Mouse (Mus musculus) embryonic facial prominence, embryonic 14.5 days (tissue): ENCODE measurements around the gene Prkcz. TPM values are rescaled to one million over a fixed set of nuclear protein-coding genes. Genes with fewer than 3 reads are reported as not detected.

Experiments used
- ATAC-seq: fragments of 200-750 bp; cut with Nextera tagmentation; 2 replicates; pipeline ENCODE4 v1.8.0; 2017; ENCODE audit warnings: low read depth, moderate number of reproducible peaks, moderate TSS enrichment
- DNase-seq: peaks from one replicate; pipeline ENCODE4 v3.0.0-alpha.2; 2015; ENCODE audit warnings: low spot score
- H3K27ac ChIP-seq: fragments of 300-500 bp; sonication (generic); replicated peaks from 2 replicates; pipeline ENCODE4 v1.5.1; 2014; ENCODE audit warnings: low read depth, mild to moderate bottlenecking, low read length, moderate library complexity
- H3K27me3 ChIP-seq: fragments of 300-500 bp; sonication (generic); replicated peaks from 2 replicates; pipeline ENCODE4 v1.6.1; 2014; ENCODE audit warnings: low read length; ENCODE audit not compliant: control insufficient read depth, insufficient read depth
- H3K36me3 ChIP-seq: fragments of 300-500 bp; sonication (generic); 2 replicates; pipeline ENCODE4 v1.6.1; 2014; ENCODE audit warnings: low read length, mixed read lengths; ENCODE audit not compliant: control insufficient read depth, insufficient read depth
- H3K4me1 ChIP-seq: fragments of 300-500 bp; sonication (generic); 2 replicates; pipeline ENCODE4 v1.6.1; 2014; ENCODE audit warnings: antibody characterized with exemption, low read length; ENCODE audit not compliant: control insufficient read depth, insufficient read depth
- H3K4me2 ChIP-seq: fragments of 300-500 bp; sonication (generic); 2 replicates; pipeline ENCODE4 v1.6.1; 2014; ENCODE audit warnings: low read depth, mild to moderate bottlenecking, low read length, moderate library complexity, mixed read lengths
- H3K4me3 ChIP-seq: fragments of 300-500 bp; sonication (generic); 2 replicates; pipeline ENCODE4 v1.5.1; 2014; ENCODE audit warnings: low read depth, mild to moderate bottlenecking, low read length
- H3K9ac ChIP-seq: fragments of 300-500 bp; sonication (generic); 2 replicates; pipeline ENCODE4 v1.6.1; 2014; ENCODE audit warnings: low read depth, mild to moderate bottlenecking, low read length, moderate library complexity, mixed read lengths
- H3K9me3 ChIP-seq: fragments of 300-500 bp; sonication (generic); 2 replicates; pipeline ENCODE4 v1.6.1; 2016; ENCODE audit warnings: low read length; ENCODE audit not compliant: control insufficient read depth
- WGBS: fragments of 180-500 bp; shearing (Covaris S2); extraction: QIAGEN DNeasy Blood & Tissue Kit; methylation state at CpG from one replicate; pipeline ENCODE4 v1.1.7; 2014; 5-methylcytosine and 5-hydroxymethylcytosine counted together
- polyA plus RNA-seq: library from polyadenylated mRNA; unstranded; fragments of >200 nt; fragmentation: Nextera tagmentation; extraction: Ambion mirVana; gene quantifications from 2 replicates; pipeline ENCODE4 v1.2.1, GENCODE M21; 2014

Gene Prkcz
- polyA plus RNA-seq, 1 experiment from 2014 or later, result 9.8 TPM

- Histone ChIP-seq H3K9ac (no peak overlapping the region), H3K36me3 (no peaks in the 10 kb centered on the region), H3K27me3 (no peaks in the 10 kb centered on the region), H3K4me3 (no peak overlapping the region), H3K9me3 (no peaks in the 10 kb centered on the region), H3K4me2 (no peak overlapping the region), H3K27ac (no peak overlapping the region), H3K4me1 (no peaks in the 10 kb centered on the region)
- ATAC-seq (no peak), DNase-seq (no peak)
- 79% methylated on average over 4 of the region's 4 CpGs for WGBS
These were observed 62.3 kb downstream of the Prkcz start for GRCm38 (mm10) chr4:155298826-155299225.

GRCm38 (mm10) chr4:155297057-155297456, 64.1 kb downstream of the Prkcz start:
- DNase-seq (no peak), ATAC-seq (no peak)
- no peaks in the 10 kb centered on the region for H3K27me3 ChIP-seq
- 62% methylated on average over 2 of the region's 2 CpGs for WGBS
- no peak overlapping the region for H3K4me3 ChIP-seq
- no peak overlapping the region for H3K4me2 ChIP-seq
- H3K36me3 ChIP-seq, result no peaks in the 10 kb centered on the region
- no peak overlapping the region for H3K9ac ChIP-seq
- no peaks in the 10 kb centered on the region for H3K4me1 ChIP-seq
- H3K27ac ChIP-seq, result no peak overlapping the region
- no peaks in the 10 kb centered on the region for H3K9me3 ChIP-seq

- Histone ChIP-seq H3K27me3 (no peaks in the 10 kb centered on the region), H3K9ac (no peak overlapping the region), H3K27ac (peak overlapping the region; percentile 10; the same call in 1 of the 2 replicates), H3K4me3 (no peak overlapping the region), H3K9me3 (no peaks in the 10 kb centered on the region), H3K4me1 (no peaks in the 10 kb centered on the region), H3K4me2 (no peak overlapping the region), H3K36me3 (no peaks in the 10 kb centered on the region)
- ATAC-seq, result no peak
- peak; percentile 70 for DNase-seq
- 41% methylated on average over 4 of the region's 4 CpGs for WGBS
These were observed 65.2 kb downstream of the Prkcz start for GRCm38 (mm10) chr4:155295996-155296395.

- no peak for DNase-seq
- Histone ChIP-seq H3K9ac (no peak overlapping the region), H3K9me3 (no peaks in the 10 kb centered on the region), H3K27ac (no peak overlapping the region), H3K36me3 (no peaks in the 10 kb centered on the region), H3K27me3 (no peaks in the 10 kb centered on the region), H3K4me2 (no peak overlapping the region), H3K4me3 (no peak overlapping the region), H3K4me1 (no peaks in the 10 kb centered on the region)
- no peak for ATAC-seq
- WGBS, result 71% methylated on average over 10 of the region's 10 CpGs
These were observed 66.1 kb downstream of the Prkcz start for GRCm38 (mm10) chr4:155295026-155295590.

- DNase-seq (no peak), ATAC-seq (no peak)
- H3K27ac ChIP-seq, result no peak overlapping the region
- H3K27me3 ChIP-seq, result no peaks in the 10 kb centered on the region
- no peaks in the 10 kb centered on the region for H3K9me3 ChIP-seq
- no peak overlapping the region for H3K9ac ChIP-seq
- no peak overlapping the region for H3K4me2 ChIP-seq
- H3K4me3 ChIP-seq, result no peak overlapping the region
- H3K4me1 ChIP-seq, result no peaks in the 10 kb centered on the region
- WGBS, result 75% methylated on average over 14 of the region's 14 CpGs
- no peaks in the 10 kb centered on the region for H3K36me3 ChIP-seq
These were observed 66.8 kb downstream of the Prkcz start for GRCm38 (mm10) chr4:155294381-155294780.

- Histone ChIP-seq H3K4me1 (no peaks in the 10 kb centered on the region), H3K27ac (no peak overlapping the region), H3K4me2 (no peak overlapping the region), H3K4me3 (no peak overlapping the region), H3K36me3 (no peaks in the 10 kb centered on the region), H3K27me3 (no peaks in the 10 kb centered on the region), H3K9me3 (no peaks in the 10 kb centered on the region), H3K9ac (no peak overlapping the region)
- DNase-seq (no peak), ATAC-seq (no peak)
- 86% methylated on average over 10 of the region's 10 CpGs for WGBS
These were observed 68.3 kb downstream of the Prkcz start for GRCm38 (mm10) chr4:155292863-155293262.

GRCm38 (mm10) chr4:155290045-155290444, 71.1 kb downstream of the Prkcz start:
- WGBS, result 92% methylated on average over 7 of the region's 7 CpGs
- peaks cover 6% of the 10 kb centered on the region for H3K4me1 ChIP-seq

GRCm38 (mm10) chr4:155288586-155288985, 72.6 kb downstream of the Prkcz start:
- ATAC-seq (no peak), DNase-seq (no peak)
- 42% methylated on average over 1 of the region's 1 CpGs for WGBS
- H3K9ac ChIP-seq, result no peak overlapping the region
- H3K4me1 ChIP-seq, result peaks cover 20% of the 10 kb centered on the region
- H3K4me2 ChIP-seq, result no peak overlapping the region
- H3K27ac ChIP-seq, result no peak overlapping the region
- H3K27me3 ChIP-seq, result no peaks in the 10 kb centered on the region
- no peaks in the 10 kb centered on the region for H3K36me3 ChIP-seq
- H3K4me3 ChIP-seq, result no peak overlapping the region
- no peaks in the 10 kb centered on the region for H3K9me3 ChIP-seq

More at GRCm38 (mm10) chr4:155290045-155290444, 71.1 kb downstream of the Prkcz start:
- Histone ChIP-seq H3K9ac (no peak overlapping the region), H3K27ac (no peak overlapping the region), H3K27me3 (no peaks in the 10 kb centered on the region), H3K4me3 (no peak overlapping the region), H3K36me3 (no peaks in the 10 kb centered on the region), H3K4me2 (no peak overlapping the region), H3K9me3 (no peaks in the 10 kb centered on the region)
- DNase-seq, result no peak
- no peak for ATAC-seq

- ATAC-seq (no peak), DNase-seq (no peak)
- Histone ChIP-seq H3K4me1 (peaks cover 25% of the 10 kb centered on the region), H3K4me3 (no peak overlapping the region), H3K27ac (no peak overlapping the region), H3K36me3 (no peaks in the 10 kb centered on the region), H3K9me3 (no peaks in the 10 kb centered on the region), H3K9ac (no peak overlapping the region), H3K4me2 (no peak overlapping the region), H3K27me3 (no peaks in the 10 kb centered on the region)
- WGBS, result 81% methylated on average over 11 of the region's 11 CpGs
These were observed 73.4 kb downstream of the Prkcz start for GRCm38 (mm10) chr4:155287713-155288112.
